ENCODE assay signal across 8 mouse cellular contexts in genomic region chr9:22327099-22327474, GRCm38 (mm10). TPM values are rescaled to one million over a fixed set of nuclear protein-coding genes. Genes with fewer than 3 reads are reported as not detected.
DNase-seq lines count a peak whose midpoint lies in the region; ATAC-seq and TF ChIP-seq lines count a peak whose summit lies in the region.

No protein-coding gene starts in this region.

- H3K9me3 ChIP-seq in E14TG2a.4 (ENCODE audit: low read length) = no peaks in the 10 kb centered on the region
- H3K9me3 ChIP-seq in forebrain, embryonic 12.5 days = no peaks in the 10 kb centered on the region
- no peaks in the 10 kb centered on the region for H3K9me3 ChIP-seq in lung, embryonic 14.5 days (ENCODE audit: low read depth, low read length)
- H3K9me3 ChIP-seq in stomach, embryonic 16.5 days (replicated peaks; ENCODE audit: control insufficient read depth, low read length) = no peaks in the 10 kb centered on the region

- no peak overlapping the region for H3K27ac ChIP-seq in forebrain, embryonic 12.5 days
- peak overlapping the region; percentile 82 for H3K27ac ChIP-seq in lung, embryonic 14.5 days (ENCODE audit: low read depth)
- H3K27ac ChIP-seq in stomach, embryonic 16.5 days (ENCODE audit: low read length) = peak overlapping the region; percentile 95

- ATAC-seq in forebrain, embryonic 12.5 days (ENCODE audit: low FRiP score) = peak; percentile 10; the same call in 1 of the 2 replicates
- ATAC-seq in lung, embryonic 14.5 days (ENCODE audit: insufficient read depth) = peak; percentile 3; the same call in 1 of the 2 replicates
- ATAC-seq in stomach, embryonic 16.5 days (ENCODE audit: insufficient read depth, low FRiP score) = no peak

- WGBS in forebrain, embryonic 12.5 days = 15% methylated on average over 9 of the region's 9 CpGs
- WGBS in lung, embryonic 14.5 days = 11% methylated on average over 9 of the region's 9 CpGs
- 20% methylated on average over 9 of the region's 9 CpGs for WGBS in stomach, embryonic 16.5 days

- TF ChIP-seq CTCF in E14TG2a.4 (conservative IDR thresholded peaks at IDR 0.05; ENCODE audit: low read length) = no peak
- TF ChIP-seq CTCF in lung, embryonic 14.5 days (IDR thresholded peaks at IDR 0.05; ENCODE audit: low read depth) = no peak

- H3K27me3 ChIP-seq in E14TG2a.4 (ENCODE audit: insufficient read depth, low read length) = no peaks in the 10 kb centered on the region
- H3K27me3 ChIP-seq in forebrain, embryonic 12.5 days = no peaks in the 10 kb centered on the region
- no peaks in the 10 kb centered on the region for H3K27me3 ChIP-seq in lung, embryonic 14.5 days (ENCODE audit: insufficient read depth, low read length)
- H3K27me3 ChIP-seq in stomach, embryonic 16.5 days (ENCODE audit: control insufficient read depth, insufficient read depth, low read length) = no peaks in the 10 kb centered on the region

- peak; percentile 54 for DNase-seq in adrenal gland, postnatal 10 days
- DNase-seq in adrenal gland, adult 18-20 months (ENCODE audit: low spot score in 2 of 2) = no peak
- DNase-seq in kidney, adult 11 months = peak; percentile 91
- no peak for DNase-seq in lung, embryonic 14.5 days
- no peak for DNase-seq in embryo, embryonic 10.5 days (ENCODE audit: low spot score)

- H3K4me3 ChIP-seq in E14TG2a.4 (replicated peaks; ENCODE audit: low read length) = peak overlapping the region; percentile 78
- H3K4me3 ChIP-seq in forebrain, embryonic 12.5 days (replicated peaks) = peak overlapping the region; percentile 49
- peak overlapping the region; percentile 50 for H3K4me3 ChIP-seq in lung, embryonic 14.5 days (ENCODE audit: low read depth, low read length)
- peak overlapping the region; percentile 60 for H3K4me3 ChIP-seq in stomach, embryonic 16.5 days (replicated peaks; ENCODE audit: low read length)

- peaks cover 25% of the 10 kb centered on the region for H3K36me3 ChIP-seq in E14TG2a.4 (ENCODE audit: insufficient read depth, low read length)
- H3K36me3 ChIP-seq in forebrain, embryonic 12.5 days (replicated peaks) = peaks cover 12% of the 10 kb centered on the region
- peaks cover 5% of the 10 kb centered on the region for H3K36me3 ChIP-seq in lung, embryonic 14.5 days (ENCODE audit: insufficient read depth)
- no peaks in the 10 kb centered on the region for H3K36me3 ChIP-seq in stomach, embryonic 16.5 days (ENCODE audit: control insufficient read depth, insufficient read depth, low read length)

- peak overlapping the region; percentile 83 for H3K4me2 ChIP-seq in forebrain, embryonic 12.5 days
- H3K4me2 ChIP-seq in lung, embryonic 14.5 days = peak overlapping the region; percentile 96
- H3K4me2 ChIP-seq in stomach, embryonic 16.5 days (ENCODE audit: low read depth, low read length) = peak overlapping the region; percentile 92

- peaks cover 40% of the 10 kb centered on the region for H3K4me1 ChIP-seq in E14TG2a.4 (replicated peaks; ENCODE audit: low read depth, low read length)
- H3K4me1 ChIP-seq in forebrain, embryonic 12.5 days = peaks cover 12% of the 10 kb centered on the region
- H3K4me1 ChIP-seq in lung, embryonic 14.5 days (ENCODE audit: insufficient read depth) = peaks cover 3% of the 10 kb centered on the region; the same call in 1 of the 2 replicates
- peaks cover 8% of the 10 kb centered on the region; the same call in 1 of the 2 replicates for H3K4me1 ChIP-seq in stomach, embryonic 16.5 days (ENCODE audit: control insufficient read depth, insufficient read depth, low read length)

- peak overlapping the region; percentile 61; the same call in 1 of the 2 replicates for H3K9ac ChIP-seq in forebrain, embryonic 12.5 days
- H3K9ac ChIP-seq in lung, embryonic 14.5 days = peak overlapping the region; percentile 56
- peak overlapping the region; percentile 76 for H3K9ac ChIP-seq in stomach, embryonic 16.5 days (ENCODE audit: low read length)

RNA-seq across cellular contexts. Expression of gene Zfp810, which starts 19.6 kb away (rescaled TPM):
- 10 to 100 TPM in 1 of 2 experiments, 1 to 10 TPM in 1; 9.2 to 12.4 TPM for total RNA-seq in adrenal gland, postnatal 10 days (2021)
- 1 to 10 TPM; 4.4 to 4.7 TPM for total RNA-seq in adrenal gland, adult 18-20 months (2021)
- 35.7 and 36.8 TPM in 2 replicates for polyA plus RNA-seq in forebrain, embryonic 12.5 days (2016; fragmentation: Nextera tagmentation; extraction: Ambion mirVana)
- 21.0 and 23.7 TPM in 2 replicates for polyA plus RNA-seq in lung, embryonic 14.5 days (2014; fragmentation: Nextera tagmentation; extraction: Ambion mirVana)
- polyA plus RNA-seq in stomach, embryonic 16.5 days (2015; fragmentation: Nextera tagmentation; extraction: Ambion mirVana) = 13.6 and 15.2 TPM in 2 replicates

Comparison
In these comparisons a context has a peak if more than half of its experiments do, and no peak if none do; other contexts are left out.
1. DNase-seq: peak in adrenal gland, postnatal 10 days (single experiment) and kidney, adult 11 months (single experiment); none in adrenal gland, adult 18-20 months (0 of 2), lung, embryonic 14.5 days (single experiment) and embryo, embryonic 10.5 days (single experiment).
2. Peak in every context shown above with its lines, with median percentiles within 50 percentile points of each other: H3K4me3 ChIP-seq, H3K4me2 ChIP-seq and H3K9ac ChIP-seq.